Mouse (Mus musculus) spleen, adult 18-20 months (tissue): ENCODE data around the gene Anxa4.

Source experiments
- DNase-seq, 2 experiments: peaks; one replicate each; pipeline ENCODE4 v3.0.0; 2022; ENCODE audit warnings: mixed read lengths in 2 of 2

Gene Anxa4

DNA sequence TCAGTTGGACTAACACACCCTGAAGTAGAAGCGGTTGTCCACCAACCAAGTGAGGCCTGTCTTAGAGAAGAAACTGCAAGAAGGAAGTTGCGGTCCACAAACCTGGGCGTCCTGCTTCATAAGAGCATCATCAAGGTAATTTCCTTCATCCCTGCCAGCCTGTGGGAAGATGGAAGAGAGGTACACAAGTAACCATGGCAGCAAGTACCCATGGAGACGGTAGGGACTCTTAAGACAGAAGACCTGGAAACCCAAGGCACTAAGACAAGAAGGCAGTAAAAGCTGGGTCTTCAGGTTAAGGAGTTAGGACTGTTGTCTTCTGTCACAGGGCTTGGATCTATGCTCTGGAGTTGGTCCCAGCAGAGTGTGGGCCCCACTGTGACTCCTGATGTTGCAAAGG, 42.4 kb downstream of the Anxa4 start:
- no peak for DNase-seq

DNA sequence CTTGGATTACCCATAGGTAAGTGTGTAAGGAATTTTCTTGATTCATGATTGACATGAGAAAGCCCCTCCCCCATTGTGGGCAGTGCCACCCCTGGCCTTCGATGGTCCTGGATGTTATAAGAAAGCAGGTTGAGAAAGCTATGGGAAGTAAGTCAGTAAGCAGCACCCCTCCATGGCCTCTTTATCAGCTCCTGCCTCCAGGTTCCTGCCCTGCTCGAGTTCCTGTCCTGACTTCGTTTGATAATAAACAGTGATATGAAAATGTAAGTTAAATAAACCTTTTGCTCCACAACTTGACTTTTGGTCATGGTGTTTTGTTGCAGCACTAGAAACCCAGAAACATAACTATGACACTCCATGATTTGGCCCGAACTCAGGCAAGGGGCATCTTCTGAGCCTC, 43.6 kb downstream of the Anxa4 start:
- no peak for DNase-seq

DNA sequence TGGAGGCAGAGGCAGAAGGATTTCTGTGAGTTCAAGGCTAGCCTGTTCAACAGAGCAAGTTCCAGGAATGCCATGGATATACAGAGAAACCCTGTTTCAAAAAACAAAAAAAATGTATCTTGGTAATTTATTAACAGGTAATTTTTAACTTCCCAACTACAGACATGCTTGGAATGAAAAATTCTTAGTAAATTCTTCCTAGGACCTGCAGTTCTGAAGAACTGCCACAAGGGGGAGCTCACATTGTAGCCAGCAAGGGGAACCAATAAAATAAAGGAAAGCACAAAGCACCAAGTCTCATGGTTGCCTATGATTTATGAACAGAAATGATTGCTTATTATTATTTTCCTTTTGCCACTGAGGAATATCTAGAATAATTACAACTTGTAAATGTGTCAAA, 46.2 kb downstream of the Anxa4 start:
- DNase-seq, result peak in 1 of 2 experiments; percentile 46

- DNase-seq, result no peak
Measured at GRCm38 (mm10) chr6:86740652-86741051, 52.7 kb downstream of the Anxa4 start.

DNA sequence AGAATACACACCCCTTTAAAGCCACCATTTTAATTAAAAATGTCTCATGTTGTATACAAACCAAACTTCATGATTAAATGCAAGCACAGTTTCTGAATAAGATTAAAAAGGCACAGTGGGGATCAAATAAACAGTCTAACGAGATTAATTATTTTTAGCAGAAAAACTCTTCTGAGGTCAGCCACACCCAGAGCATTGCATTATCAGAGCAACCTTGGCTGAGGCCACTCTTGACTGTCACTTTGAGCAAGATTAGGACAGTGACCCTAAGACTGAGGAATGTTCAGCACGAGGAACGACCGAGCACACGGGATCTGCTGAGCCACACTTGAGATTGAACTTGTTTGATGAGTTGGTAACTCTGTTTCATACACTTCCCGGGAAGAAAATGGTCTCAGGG, 56.6 kb downstream of the Anxa4 start:
- no peak for DNase-seq

DNA sequence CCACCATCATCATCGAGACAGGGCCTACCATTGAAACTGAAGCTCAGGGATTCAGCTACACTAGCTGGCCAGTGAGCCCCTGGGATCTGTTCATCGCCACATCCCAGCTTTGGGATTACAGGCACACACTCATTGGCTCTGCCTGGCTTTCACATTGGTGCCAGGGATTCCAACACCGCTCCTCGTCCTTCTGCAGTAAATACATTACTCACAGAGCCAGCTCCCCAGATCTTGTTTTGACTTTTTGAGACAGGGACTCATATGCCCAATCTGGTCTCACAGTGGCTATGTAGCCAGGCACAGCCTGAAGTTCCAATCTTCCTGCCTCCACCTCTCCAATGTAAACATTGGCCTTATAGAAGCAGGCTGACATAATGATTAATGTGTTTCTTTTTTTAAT, 57.1 kb downstream of the Anxa4 start:
- no peak for DNase-seq

DNA sequence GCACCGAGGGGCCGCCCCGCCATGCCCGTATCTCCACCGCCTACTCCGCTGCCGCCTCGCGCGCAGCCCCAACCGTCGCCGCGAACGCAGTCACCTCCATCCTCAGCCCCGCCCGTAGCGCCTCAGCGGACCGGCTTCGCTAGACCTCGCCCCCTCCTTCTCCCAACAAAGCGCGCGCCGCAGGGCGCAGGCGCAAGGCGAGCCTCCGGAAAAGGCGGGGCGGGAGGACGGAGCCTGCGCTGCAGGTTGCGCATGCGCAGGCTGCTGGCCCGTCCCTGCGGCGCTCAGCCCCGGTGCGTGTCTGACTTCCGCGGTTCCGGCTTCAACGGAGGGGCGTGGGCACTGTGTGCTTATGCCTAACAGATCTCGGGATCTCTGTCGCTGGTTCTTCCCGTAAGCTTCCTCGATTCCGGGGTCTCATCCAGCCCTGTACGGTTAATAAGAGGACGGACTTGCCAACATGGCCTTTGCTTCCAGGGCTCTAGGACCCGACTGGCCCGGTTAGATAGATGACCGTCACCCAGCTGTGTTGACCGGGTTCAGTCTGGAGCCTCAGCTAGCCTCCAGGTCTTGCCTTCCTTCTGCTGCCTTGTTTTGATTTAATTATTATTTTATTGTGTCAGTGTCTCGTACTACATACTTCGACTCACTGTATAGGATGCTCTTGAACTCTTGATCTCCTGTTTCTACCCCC, 60.1 kb downstream of the Anxa4 start, which contains the start of gene Gmcl1:
Gene Gmcl1, minus strand, starts transcription at position 201 of the 694 bp plus-strand sequence.
- peak; percentile 90 to 93 for DNase-seq

DNA sequence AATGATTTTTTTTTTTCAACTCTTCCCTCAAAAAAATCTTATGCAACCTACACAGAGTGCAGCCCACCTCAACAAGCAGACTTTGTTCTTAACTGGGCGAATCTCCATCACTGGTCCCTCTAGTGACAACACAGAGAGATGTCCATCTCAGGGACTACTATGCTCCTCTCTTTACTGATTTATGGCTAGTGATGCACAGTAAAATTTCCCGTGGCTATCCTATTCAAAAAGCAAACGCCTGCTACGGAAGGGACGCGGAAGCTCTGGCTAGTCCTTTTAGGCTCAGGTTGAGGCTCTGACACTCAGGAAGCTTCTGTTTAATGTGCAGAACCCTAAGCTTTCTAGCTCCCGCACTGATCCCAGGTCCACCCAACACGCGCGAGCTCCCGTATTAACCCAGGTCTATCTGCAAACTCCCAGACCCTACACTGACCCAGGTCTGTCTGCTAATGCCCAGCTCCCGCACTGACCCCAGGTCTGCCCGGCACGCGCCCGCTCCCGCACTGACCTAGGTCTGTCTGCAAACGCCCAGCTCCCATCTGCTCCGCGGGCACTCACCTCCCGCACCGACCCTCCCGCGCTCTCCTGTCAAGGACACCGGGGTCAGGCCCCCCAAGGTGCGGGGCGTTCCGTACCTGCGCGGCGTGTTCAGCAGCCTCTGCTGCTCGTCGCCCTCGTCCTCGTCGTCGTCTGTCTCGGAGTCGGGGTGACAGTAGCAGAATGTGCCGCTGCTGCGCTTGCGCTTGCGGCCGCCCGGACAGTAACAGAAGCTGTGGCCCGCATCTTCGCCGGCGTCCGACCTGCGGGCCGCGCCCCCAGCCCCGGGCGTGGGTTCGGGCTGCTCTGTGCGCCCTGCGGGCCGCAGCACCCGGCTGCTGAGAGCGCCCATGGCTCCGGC, 60.9 kb downstream of the Anxa4 start:
- DNase-seq, result no peak

GRCm38 (mm10) chr6:86728711-86729110, 64.7 kb downstream of the Anxa4 start:
- no peak for DNase-seq

GRCm38 (mm10) chr6:86721977-86722376, 71.4 kb downstream of the Anxa4 start:
- DNase-seq, result no peak

DNA sequence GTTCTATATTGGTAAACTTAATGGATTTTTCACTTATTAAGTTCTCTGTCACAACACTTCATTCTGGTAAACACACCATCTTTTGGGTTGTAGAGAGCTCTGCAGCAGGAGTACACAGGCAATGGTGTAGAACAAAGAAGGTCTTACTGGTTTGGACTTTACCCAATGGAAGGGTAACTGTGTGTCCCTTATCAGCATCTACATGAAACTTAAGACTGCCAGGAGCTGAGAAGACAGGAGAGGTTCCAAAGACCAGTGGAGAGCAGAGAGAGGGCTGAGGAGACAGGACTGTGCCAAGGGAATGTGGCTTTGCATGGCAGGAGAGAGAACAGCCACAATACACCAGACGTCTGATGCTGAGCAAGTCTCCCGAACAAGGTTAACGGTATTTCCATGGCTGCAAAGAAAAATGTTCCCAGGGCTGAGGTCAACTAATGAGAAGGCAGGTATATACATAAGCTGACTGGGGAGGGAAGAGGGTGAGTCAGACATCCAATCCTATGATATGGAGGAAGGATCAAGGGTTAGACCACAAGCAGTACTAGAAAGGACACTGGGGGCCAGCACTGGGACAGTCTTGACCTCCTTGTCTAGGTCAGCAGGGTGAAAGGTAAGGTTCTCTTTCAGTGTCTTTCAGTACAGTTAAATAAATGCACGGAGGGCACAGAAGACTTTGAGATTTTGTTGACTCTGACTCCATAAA, 85.2 kb downstream of the Anxa4 start:
- DNase-seq, result no peak

DNA sequence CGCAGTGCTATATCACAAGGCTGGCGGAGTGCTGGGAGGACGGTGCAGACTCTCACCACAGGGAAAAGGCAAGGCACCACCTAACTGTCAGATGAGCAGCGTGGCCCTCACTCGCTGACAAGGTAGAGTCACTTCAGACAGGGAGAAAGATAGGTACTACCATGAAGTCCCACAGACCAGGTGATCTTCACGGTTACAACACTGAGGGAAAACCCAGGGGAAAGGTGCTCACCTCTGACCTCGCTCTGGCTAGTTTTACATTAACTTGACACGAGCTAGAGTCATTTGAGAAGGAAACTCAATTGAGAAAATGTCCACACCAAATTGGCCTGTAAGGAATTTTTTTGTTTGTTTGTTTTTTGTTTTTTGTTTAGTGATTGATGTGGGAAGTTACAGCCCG, 90.8 kb downstream of the Anxa4 start:
- DNase-seq, result no peak

DNA sequence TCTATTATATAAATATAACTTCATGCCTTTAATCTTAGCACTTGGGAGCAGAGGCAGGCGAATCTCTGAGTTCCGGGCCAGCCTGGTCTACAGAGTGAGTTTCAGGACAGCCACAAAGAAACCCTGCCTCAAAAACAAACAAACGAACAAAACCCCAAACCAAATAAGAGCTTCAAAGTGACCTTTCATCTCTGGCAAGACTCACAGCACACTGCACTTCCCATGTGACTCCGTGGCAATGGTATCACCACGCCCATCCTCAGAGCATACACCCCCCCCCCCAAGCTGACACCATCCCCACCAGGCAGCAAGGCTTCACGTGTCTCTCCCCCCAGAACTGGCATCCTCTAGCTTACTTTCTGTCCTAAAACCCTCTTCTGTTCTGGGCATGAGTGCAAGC, 95.5 kb downstream of the Anxa4 start:
- DNase-seq, result no peak

GRCm38 (mm10) chr6:86696213-86696612, 97.2 kb downstream of the Anxa4 start:
- no peak for DNase-seq

GRCm38 (mm10) chr6:86694465-86694864, 98.9 kb downstream of the Anxa4 start:
- DNase-seq, result peak; percentile 19 to 67

- no peak for DNase-seq
Measured at GRCm38 (mm10) chr6:86689671-86690070, 103.7 kb downstream of the Anxa4 start.

DNA sequence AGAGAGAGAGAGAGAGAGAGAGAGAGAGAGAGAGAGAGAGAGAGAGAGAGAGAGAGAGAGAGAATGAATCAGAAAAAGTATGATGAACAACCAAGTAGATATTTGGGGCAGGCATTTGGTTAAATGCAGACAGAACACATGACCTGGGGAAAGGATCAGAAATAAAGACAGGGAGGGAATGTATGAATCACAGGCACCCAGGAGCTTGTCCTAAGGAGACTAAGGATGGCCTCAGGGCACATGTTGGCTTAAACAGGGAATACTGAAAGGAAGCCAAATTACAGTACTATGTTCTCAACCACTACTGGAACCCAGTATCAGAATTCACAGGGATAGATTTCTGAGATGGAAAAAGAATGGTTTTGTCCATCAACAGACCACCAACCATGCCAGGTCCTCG, 106.4 kb downstream of the Anxa4 start:
- no peak for DNase-seq
